Mouse (Mus musculus): Measurements from ENCODE around the gene Pla2g6.

DNA sequence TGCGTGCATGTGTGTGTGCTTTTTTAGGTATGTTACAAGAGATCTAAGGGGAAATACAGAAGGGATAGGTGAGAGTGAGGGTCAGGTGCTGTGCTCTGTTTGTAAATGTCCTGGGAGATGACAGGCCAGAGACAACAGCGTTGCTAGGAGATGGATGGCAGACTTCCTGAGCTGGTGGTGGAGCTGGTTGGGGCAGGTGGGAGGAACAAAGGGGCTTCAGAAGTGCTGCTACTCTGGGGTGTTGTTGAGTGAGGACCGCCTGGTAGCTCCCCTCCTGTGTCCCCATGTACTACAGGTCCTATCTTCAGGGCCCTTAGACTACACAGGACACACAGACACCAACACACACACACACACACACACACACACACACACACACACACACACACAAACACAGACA, 46.6 kb upstream of the Pla2g6 start:
- TF ChIP-seq POLR2A (IDR thresholded peaks at IDR 0.05; ENCODE audit: low read depth, low read length) (no peak), CTCF (conservative IDR thresholded peaks at IDR 0.05; ENCODE audit: insufficient read depth, insufficient read length, low read depth, low read length) (no peak)
